Mouse (Mus musculus) embryonic facial prominence, embryonic 13.5 days (tissue): ENCODE data around the gene Ggta1. TPM values are rescaled to one million over a fixed set of nuclear protein-coding genes. Genes with fewer than 3 reads are reported as not detected.

Source experiments
- ATAC-seq: fragments of 200-750 bp; cut with Nextera tagmentation; 2 replicates; pipeline ENCODE4 v1.8.0; 2017; ENCODE audit warnings: low read depth; ENCODE audit not compliant: insufficient number of reproducible peaks, insufficient read depth, low FRiP score, low TSS enrichment
- H3K27ac ChIP-seq: fragments of 300-500 bp; sonication (generic); 2 replicates; pipeline ENCODE4 v1.5.1; 2015; ENCODE audit warnings: moderate library complexity, mild to moderate bottlenecking, inconsistent platforms
- H3K27me3 ChIP-seq: fragments of 300-500 bp; sonication (generic); 2 replicates; pipeline ENCODE4 v1.6.1; 2015; ENCODE audit warnings: mild to moderate bottlenecking, inconsistent platforms
- H3K36me3 ChIP-seq: fragments of 300-500 bp; sonication (generic); 2 replicates; pipeline ENCODE4 v1.6.1; 2015; ENCODE audit warnings: mild to moderate bottlenecking, inconsistent platforms
- H3K4me1 ChIP-seq: fragments of 300-500 bp; sonication (generic); 2 replicates; pipeline ENCODE4 v1.6.1; 2015; ENCODE audit warnings: inconsistent platforms
- H3K4me2 ChIP-seq: fragments of 300-500 bp; sonication (generic); 2 replicates; pipeline ENCODE4 v1.6.1; 2015; ENCODE audit warnings: moderate library complexity, mild to moderate bottlenecking, inconsistent platforms
- H3K4me3 ChIP-seq: fragments of 300-500 bp; sonication (generic); 2 replicates; pipeline ENCODE4 v1.5.1; 2015; ENCODE audit warnings: mild to moderate bottlenecking, inconsistent platforms
- H3K9ac ChIP-seq: fragments of 300-500 bp; sonication (generic); 2 replicates; pipeline ENCODE4 v1.6.1; 2015; ENCODE audit warnings: mild to moderate bottlenecking, inconsistent platforms
- H3K9me3 ChIP-seq: fragments of 300-500 bp; sonication (generic); 2 replicates; pipeline ENCODE4 v1.6.1; 2016; ENCODE audit warnings: inconsistent platforms
- WGBS: fragments of 180-500 bp; shearing (Covaris S2); methylation state at CpG from one replicate; pipeline ENCODE4 v1.1.7; 2015; ENCODE audit warnings: mixed read lengths; 5-methylcytosine and 5-hydroxymethylcytosine counted together
- polyA plus RNA-seq: library from polyadenylated mRNA; unstranded; fragments of >200 nt; fragmentation: Nextera tagmentation; extraction: Ambion mirVana; gene quantifications from 2 replicates; pipeline ENCODE4 v1.2.1, GENCODE M21; 2015

The Ggta1 gene
- 16.7 and 18.8 TPM in 2 replicates for polyA plus RNA-seq

GRCm38 (mm10) chr2:35462791-35463281 lies at the start of gene Ggta1:
Gene Ggta1, minus strand, starts transcription at chr2:35463231.
- Histone ChIP-seq H3K9me3 (no peaks in the 10 kb centered on the region), H3K36me3 (no peaks in the 10 kb centered on the region), H3K4me1 (peaks cover 29% of the 10 kb centered on the region), H3K9ac (peak within 1 kb of the TSS; percentile 78), H3K27me3 (peaks cover 3% of the 10 kb centered on the region; the same call in 1 of the 2 replicates), H3K27ac (peak within 1 kb of the TSS; percentile 65), H3K4me3 (peak within 1 kb of the TSS; percentile 56), H3K4me2 (peak within 1 kb of the TSS; percentile 91)
- 11% methylated on average over 7 of the region's 7 CpGs for WGBS
- ATAC-seq: no peak

DNA sequence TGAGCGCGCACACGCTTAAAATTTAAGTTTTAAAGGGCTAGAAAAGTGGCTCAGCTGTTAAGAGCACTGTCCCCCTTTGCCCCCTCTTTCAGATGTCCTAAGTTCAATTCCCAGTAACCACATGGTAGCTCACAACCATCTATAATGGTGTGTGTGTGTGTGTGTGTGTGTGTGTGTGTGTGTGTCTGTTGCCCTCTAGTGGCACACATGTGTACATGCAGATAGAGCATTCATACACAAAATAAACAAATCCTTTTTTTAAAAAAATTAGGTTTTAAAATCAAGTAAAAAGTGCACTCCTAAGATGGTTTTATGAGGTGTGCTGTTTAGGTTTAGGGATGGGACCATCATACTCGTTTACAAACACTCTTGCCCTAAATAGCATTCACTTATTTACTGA lies 49.2 kb upstream of the Ggta1 start:
- no peak overlapping the region for H3K4me3 ChIP-seq
- 95% methylated on average over 4 of the region's 4 CpGs for WGBS
- H3K4me1 ChIP-seq: peaks cover 55% of the 10 kb centered on the region

DNA sequence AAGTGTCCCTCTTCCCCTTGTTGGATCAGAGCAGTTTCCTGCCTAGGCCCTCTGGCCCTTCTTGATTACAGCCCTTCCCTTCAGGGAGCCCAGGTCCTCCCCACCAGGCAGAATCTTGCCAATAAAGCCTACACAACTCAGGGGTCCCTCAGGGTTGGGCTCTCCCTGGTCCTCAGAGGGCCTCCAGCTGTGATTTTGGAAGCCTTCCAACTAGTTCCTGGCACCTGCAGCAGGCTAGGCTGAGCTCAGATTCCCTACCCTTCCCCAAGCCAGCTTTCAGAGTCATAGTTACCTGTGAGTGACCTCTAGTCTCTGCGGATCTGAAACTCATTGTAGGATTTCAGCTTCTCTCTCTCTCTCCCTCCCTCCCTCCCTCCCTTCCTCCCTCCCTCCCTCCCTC lies 47.9 kb upstream of the Ggta1 start:
- peaks cover 66% of the 10 kb centered on the region for H3K4me1 ChIP-seq
- H3K27me3 ChIP-seq: no peaks in the 10 kb centered on the region
- H3K27ac ChIP-seq: peak overlapping the region; percentile 11; the same call in 1 of the 2 replicates
- no peak overlapping the region for H3K4me2 ChIP-seq
- no peak overlapping the region for H3K4me3 ChIP-seq
- H3K9ac ChIP-seq: no peak overlapping the region
- no peaks in the 10 kb centered on the region for H3K9me3 ChIP-seq
- no peaks in the 10 kb centered on the region for H3K36me3 ChIP-seq
- ATAC-seq: no peak
- WGBS: 29% methylated on average over 1 of the region's 1 CpGs

More for the DNA sequence above, 49.2 kb upstream of the Ggta1 start:
- H3K9ac ChIP-seq: no peak overlapping the region
- no peaks in the 10 kb centered on the region for H3K27me3 ChIP-seq
- H3K27ac ChIP-seq: no peak overlapping the region
- no peaks in the 10 kb centered on the region for H3K9me3 ChIP-seq
- H3K36me3 ChIP-seq: no peaks in the 10 kb centered on the region
- no peak for ATAC-seq
- no peak overlapping the region for H3K4me2 ChIP-seq

- 57% methylated on average over 4 of the region's 4 CpGs for WGBS
- Histone ChIP-seq H3K36me3 (no peaks in the 10 kb centered on the region), H3K4me3 (no peak overlapping the region), H3K4me1 (peaks cover 62% of the 10 kb centered on the region), H3K9ac (no peak overlapping the region), H3K27me3 (no peaks in the 10 kb centered on the region), H3K27ac (no peak overlapping the region), H3K4me2 (no peak overlapping the region), H3K9me3 (no peaks in the 10 kb centered on the region)
- no peak for ATAC-seq
Measured at GRCm38 (mm10) chr2:35509888-35510287, 46.9 kb upstream of the Ggta1 start.

- no peak overlapping the region for H3K4me3 ChIP-seq
- no peaks in the 10 kb centered on the region for H3K9me3 ChIP-seq
- no peaks in the 10 kb centered on the region for H3K36me3 ChIP-seq
- H3K27me3 ChIP-seq: no peaks in the 10 kb centered on the region
- peaks cover 62% of the 10 kb centered on the region for H3K4me1 ChIP-seq
- H3K4me2 ChIP-seq: no peak overlapping the region
- no peak for ATAC-seq
- peak overlapping the region; percentile 85 for H3K27ac ChIP-seq
- H3K9ac ChIP-seq: no peak overlapping the region
- 20% methylated on average over 6 of the region's 6 CpGs for WGBS
Measured at GRCm38 (mm10) chr2:35509343-35509667, 46.3 kb upstream of the Ggta1 start.

GRCm38 (mm10) chr2:35508597-35509342 lies 45.7 kb upstream of the Ggta1 start:
- no peaks in the 10 kb centered on the region for H3K9me3 ChIP-seq
- H3K4me2 ChIP-seq: no peak overlapping the region
- H3K4me3 ChIP-seq: no peak overlapping the region
- no peaks in the 10 kb centered on the region for H3K36me3 ChIP-seq
- WGBS: 18% methylated on average over 10 of the region's 10 CpGs
- no peak overlapping the region for H3K9ac ChIP-seq
- no peaks in the 10 kb centered on the region for H3K27me3 ChIP-seq
- H3K4me1 ChIP-seq: peaks cover 62% of the 10 kb centered on the region
- peak overlapping the region; percentile 85 for H3K27ac ChIP-seq
- no peak; the same call in 1 of the 2 replicates for ATAC-seq

DNA sequence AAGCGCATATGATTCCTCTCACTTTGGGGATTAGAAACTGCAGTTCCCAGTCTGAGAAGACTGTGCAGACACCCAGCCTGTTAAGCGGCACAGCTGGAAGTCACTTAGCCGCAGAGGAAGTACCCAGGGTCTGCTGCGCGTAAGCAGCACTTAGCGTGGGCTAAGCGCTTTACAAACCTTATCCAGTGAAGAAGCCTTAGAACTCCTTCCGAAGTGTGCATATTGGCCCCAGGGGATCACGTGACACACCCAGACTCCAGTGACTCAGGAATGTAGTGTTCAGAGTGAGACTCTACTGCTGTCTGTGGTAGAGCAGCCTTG lies 44.1 kb upstream of the Ggta1 start:
- Histone ChIP-seq H3K36me3 (no peaks in the 10 kb centered on the region), H3K9me3 (no peaks in the 10 kb centered on the region), H3K27ac (0 out of 2 replicates have a peak overlapping the region, but pooled peaks have one; percentile 85), H3K4me1 (peaks cover 72% of the 10 kb centered on the region), H3K9ac (0 out of 2 replicates have a peak overlapping the region, but pooled peaks have one; percentile 32), H3K27me3 (no peaks in the 10 kb centered on the region), H3K4me3 (no peak overlapping the region), H3K4me2 (no peak overlapping the region)
- WGBS: 39% methylated on average over 9 of the region's 9 CpGs
- ATAC-seq: no peak

GRCm38 (mm10) chr2:35506311-35507190 lies 43.5 kb upstream of the Ggta1 start:
- peak overlapping the region; percentile 85; the same call in 1 of the 2 replicates for H3K27ac ChIP-seq
- H3K9ac ChIP-seq: 0 out of 2 replicates have a peak overlapping the region, but pooled peaks have one; percentile 32
- ATAC-seq: no peak
- H3K36me3 ChIP-seq: no peaks in the 10 kb centered on the region
- H3K4me2 ChIP-seq: no peak overlapping the region
- no peaks in the 10 kb centered on the region for H3K9me3 ChIP-seq
- no peak overlapping the region for H3K4me3 ChIP-seq
- peaks cover 78% of the 10 kb centered on the region for H3K4me1 ChIP-seq
- H3K27me3 ChIP-seq: no peaks in the 10 kb centered on the region
- WGBS: 70% methylated on average over 6 of the region's 6 CpGs

DNA sequence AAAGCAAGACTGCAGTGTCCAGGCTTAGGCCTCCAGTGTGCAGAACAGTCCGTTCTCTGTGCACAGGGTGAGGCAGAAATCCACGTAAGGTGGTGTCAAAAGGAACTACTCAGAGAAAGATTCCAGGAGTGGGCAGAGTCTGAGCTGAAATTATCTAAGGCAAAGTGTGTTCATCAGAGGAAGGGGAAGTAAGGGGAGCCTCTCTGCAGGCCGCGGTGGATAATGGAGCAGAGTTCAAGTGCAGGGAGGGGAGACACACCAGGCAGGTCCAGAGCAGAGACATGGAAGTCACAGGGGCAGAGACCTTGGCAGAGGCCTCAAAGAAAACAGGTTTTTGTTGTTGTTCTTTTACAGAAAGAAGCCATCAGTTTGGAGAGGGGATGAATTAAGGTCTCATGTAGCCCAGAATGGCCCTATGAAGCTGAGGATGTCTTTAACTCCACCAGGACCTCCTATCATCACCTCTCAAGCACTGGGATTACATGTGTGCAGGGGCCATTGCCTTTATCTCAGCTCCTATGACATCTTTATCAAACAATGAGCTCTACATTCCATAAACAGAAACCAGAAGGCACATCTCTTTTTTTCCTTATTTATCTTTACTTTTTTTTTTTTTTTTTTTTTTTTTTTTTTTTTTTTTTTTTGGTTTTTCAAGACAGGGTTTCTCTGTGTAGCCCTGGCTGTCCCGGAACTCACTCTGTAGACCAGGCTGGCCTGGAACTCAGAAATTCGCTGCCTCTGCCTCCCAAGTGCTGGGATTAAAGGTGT lies 42.7 kb upstream of the Ggta1 start:
- WGBS: 85% methylated on average over 6 of the region's 6 CpGs
- H3K4me2 ChIP-seq: no peak overlapping the region
- H3K4me3 ChIP-seq: no peak overlapping the region
- H3K27me3 ChIP-seq: no peaks in the 10 kb centered on the region
- no peaks in the 10 kb centered on the region for H3K9me3 ChIP-seq
- no peak overlapping the region for H3K27ac ChIP-seq
- H3K36me3 ChIP-seq: no peaks in the 10 kb centered on the region
- no peak overlapping the region for H3K9ac ChIP-seq
- peaks cover 77% of the 10 kb centered on the region for H3K4me1 ChIP-seq
- ATAC-seq: no peak

DNA sequence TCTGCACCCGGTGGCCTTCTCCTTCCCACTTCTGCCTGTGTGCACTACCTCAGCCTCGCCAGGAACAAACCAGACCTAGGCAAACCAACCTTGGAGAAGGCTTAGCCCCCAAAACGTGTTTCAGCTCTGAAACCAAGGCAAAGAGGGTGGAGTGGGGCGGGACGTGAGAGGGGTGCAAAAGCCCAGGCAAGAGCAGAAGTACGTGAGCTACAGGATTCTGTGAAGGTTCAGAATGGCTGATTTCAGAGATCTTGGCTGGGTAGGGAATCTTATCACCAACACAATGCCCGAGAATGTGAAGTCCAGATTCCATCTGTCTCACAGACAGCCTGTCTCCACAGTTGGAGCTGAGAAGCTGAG lies 41.4 kb upstream of the Ggta1 start:
- H3K9me3 ChIP-seq: no peaks in the 10 kb centered on the region
- no peak overlapping the region for H3K4me3 ChIP-seq
- 44% methylated on average over 7 of the region's 7 CpGs for WGBS
- no peaks in the 10 kb centered on the region for H3K27me3 ChIP-seq
- H3K4me1 ChIP-seq: peaks cover 66% of the 10 kb centered on the region
- no peak overlapping the region for H3K9ac ChIP-seq
- H3K4me2 ChIP-seq: no peak overlapping the region
- H3K36me3 ChIP-seq: no peaks in the 10 kb centered on the region
- peak overlapping the region; percentile 87 for H3K27ac ChIP-seq
- ATAC-seq: no peak

- no peak overlapping the region for H3K4me2 ChIP-seq
Measured at GRCm38 (mm10) chr2:35503723-35504416, 40.8 kb upstream of the Ggta1 start.

More at GRCm38 (mm10) chr2:35503723-35504416, 40.8 kb upstream of the Ggta1 start:
- no peak overlapping the region for H3K9ac ChIP-seq
- ATAC-seq: peak; percentile 45; the same call in 1 of the 2 replicates
- no peak overlapping the region for H3K4me3 ChIP-seq
- peak overlapping the region; percentile 87 for H3K27ac ChIP-seq
- no peaks in the 10 kb centered on the region for H3K36me3 ChIP-seq
- peaks cover 61% of the 10 kb centered on the region for H3K4me1 ChIP-seq
- no peaks in the 10 kb centered on the region for H3K27me3 ChIP-seq
- WGBS: 22% methylated on average over 8 of the region's 8 CpGs
- H3K9me3 ChIP-seq: no peaks in the 10 kb centered on the region
